Mouse (Mus musculus): ENCODE results near the gene Rapgef4. TPM values are rescaled to one million over a fixed set of nuclear protein-coding genes. Genes with fewer than 3 reads are reported as not detected.

The Rapgef4 gene
- polyA plus RNA-seq, 1 experiment from 2014 or later: 5.9 TPM

- Histone ChIP-seq H3K4me2 (no peak overlapping the region), H3K4me3 (no peak overlapping the region), H3K36me3 (ENCODE audit: poor library complexity, severe bottlenecking) (no peaks in the 10 kb centered on the region), H3K9me3 (replicated peaks) (no peaks in the 10 kb centered on the region), H3K4me1 (0 out of 2 replicates have a peak, but pooled peaks cover 4% of the 10 kb centered on the region), H3K27me3 (no peaks in the 10 kb centered on the region), H3K9ac (no peak overlapping the region), H3K27ac (no peak overlapping the region)
- ATAC-seq: no peak
- 48% methylated on average over 7 of the region's 7 CpGs for WGBS
These were observed 240.7 kb downstream of the Rapgef4 start for GRCm38 (mm10) chr2:72221706-72222105.

DNA sequence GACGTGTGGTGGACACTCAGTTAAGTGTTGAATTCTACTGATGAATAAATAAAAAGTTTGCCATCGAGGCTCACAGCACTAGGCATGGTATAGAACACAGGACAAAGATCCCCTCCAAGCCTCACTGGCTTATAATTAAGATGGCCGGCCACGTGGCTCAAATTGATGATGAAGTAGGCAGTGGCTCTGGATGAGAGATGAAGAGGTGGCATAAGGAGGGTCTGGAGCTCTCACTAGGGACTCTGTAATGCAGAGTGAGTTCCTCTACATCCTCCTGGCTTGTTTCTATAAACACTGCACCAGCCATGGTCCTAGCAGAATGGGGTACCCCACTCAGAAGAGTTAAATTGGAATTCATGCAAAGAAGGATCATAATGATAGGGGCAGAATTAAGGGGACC is 241.2 kb downstream of the Rapgef4 start:
- H3K4me2 ChIP-seq: no peak overlapping the region

GRCm38 (mm10) chr2:72222736-72223455 is 241.9 kb downstream of the Rapgef4 start:
- Histone ChIP-seq H3K9ac (no peak overlapping the region), H3K9me3 (replicated peaks) (no peaks in the 10 kb centered on the region), H3K4me1 (0 out of 2 replicates have a peak, but pooled peaks cover 4% of the 10 kb centered on the region), H3K27me3 (no peaks in the 10 kb centered on the region), H3K36me3 (ENCODE audit: poor library complexity, severe bottlenecking) (no peaks in the 10 kb centered on the region), H3K27ac (no peak overlapping the region), H3K4me2 (no peak overlapping the region), H3K4me3 (no peak overlapping the region)
- WGBS: 86% methylated on average over 16 of the region's 16 CpGs
- ATAC-seq: no peak

More for the DNA sequence above, 241.2 kb downstream of the Rapgef4 start:
- 86% methylated on average over 4 of the region's 4 CpGs for WGBS
- Histone ChIP-seq H3K9me3 (replicated peaks) (no peaks in the 10 kb centered on the region), H3K4me1 (0 out of 2 replicates have a peak, but pooled peaks cover 4% of the 10 kb centered on the region), H3K27ac (no peak overlapping the region), H3K4me3 (no peak overlapping the region), H3K27me3 (no peaks in the 10 kb centered on the region), H3K36me3 (ENCODE audit: poor library complexity, severe bottlenecking) (no peaks in the 10 kb centered on the region), H3K9ac (no peak overlapping the region)
- ATAC-seq: no peak

DNA sequence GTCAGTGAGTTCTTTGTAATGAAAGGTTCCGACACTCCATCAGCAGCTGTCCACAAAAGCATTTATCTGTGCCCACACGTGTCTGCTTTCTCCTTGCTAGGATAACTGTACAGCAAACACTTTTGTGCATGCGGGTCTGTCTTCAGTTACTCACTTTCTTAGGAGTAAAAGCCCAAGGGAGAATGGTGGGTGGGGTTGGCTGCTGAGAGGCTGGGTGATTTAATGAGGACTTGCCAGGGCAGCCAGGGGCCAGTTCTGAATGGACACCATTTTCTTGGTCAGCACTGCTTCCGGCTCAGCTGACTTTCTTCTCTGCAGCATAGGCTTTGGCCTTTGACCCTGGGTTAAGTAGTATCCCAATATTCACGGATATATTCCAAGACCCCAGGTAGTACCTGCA is 242.4 kb downstream of the Rapgef4 start:
- Histone ChIP-seq H3K4me1 (0 out of 2 replicates have a peak, but pooled peaks cover 4% of the 10 kb centered on the region), H3K9me3 (replicated peaks) (no peaks in the 10 kb centered on the region), H3K4me2 (no peak overlapping the region), H3K27ac (no peak overlapping the region), H3K9ac (no peak overlapping the region), H3K4me3 (no peak overlapping the region), H3K36me3 (ENCODE audit: poor library complexity, severe bottlenecking) (no peaks in the 10 kb centered on the region), H3K27me3 (no peaks in the 10 kb centered on the region)
- 53% methylated on average over 5 of the region's 5 CpGs for WGBS
- ATAC-seq: no peak

GRCm38 (mm10) chr2:72226006-72226405 is 245.0 kb downstream of the Rapgef4 start:
- H3K27me3 ChIP-seq: no peaks in the 10 kb centered on the region
- ATAC-seq: no peak
- no peak overlapping the region for H3K4me2 ChIP-seq
- WGBS: 93% methylated on average over 6 of the region's 6 CpGs
- H3K9ac ChIP-seq: no peak overlapping the region
- H3K9me3 ChIP-seq (replicated peaks): no peaks in the 10 kb centered on the region
- H3K4me1 ChIP-seq: 0 out of 2 replicates have a peak, but pooled peaks cover 4% of the 10 kb centered on the region
- no peaks in the 10 kb centered on the region for H3K36me3 ChIP-seq (ENCODE audit: poor library complexity, severe bottlenecking)
- no peak overlapping the region for H3K4me3 ChIP-seq
- no peak overlapping the region for H3K27ac ChIP-seq

DNA sequence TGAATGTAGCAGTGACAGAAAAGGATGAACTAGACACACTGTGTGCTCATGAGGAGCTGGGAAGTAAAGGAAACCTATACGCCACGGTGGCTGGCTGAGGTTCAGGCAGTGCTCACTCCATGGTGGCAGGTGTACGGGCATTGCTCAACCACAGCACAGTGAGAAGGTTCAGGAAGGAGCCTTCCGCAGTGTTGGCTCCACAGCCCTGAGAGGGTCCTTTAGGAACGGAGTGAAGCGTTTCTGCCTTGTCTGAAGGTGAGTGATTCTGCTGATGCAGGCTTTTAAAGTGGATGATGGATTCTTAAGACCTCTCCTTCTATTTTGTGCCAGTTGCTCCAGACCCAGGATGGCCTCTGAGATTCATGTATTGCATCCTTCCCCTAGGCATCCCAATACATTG is 246.4 kb downstream of the Rapgef4 start:
- Histone ChIP-seq H3K27ac (no peak overlapping the region), H3K4me1 (no peaks in the 10 kb centered on the region), H3K27me3 (no peaks in the 10 kb centered on the region), H3K36me3 (ENCODE audit: poor library complexity, severe bottlenecking) (no peaks in the 10 kb centered on the region), H3K9me3 (replicated peaks) (no peaks in the 10 kb centered on the region), H3K4me3 (no peak overlapping the region), H3K9ac (no peak overlapping the region), H3K4me2 (no peak overlapping the region)
- no peak for ATAC-seq
- 95% methylated on average over 6 of the region's 6 CpGs for WGBS

GRCm38 (mm10) chr2:72228881-72229280 is 247.8 kb downstream of the Rapgef4 start:
- Histone ChIP-seq H3K4me3 (no peak overlapping the region), H3K9ac (no peak overlapping the region), H3K9me3 (replicated peaks) (no peaks in the 10 kb centered on the region), H3K4me2 (no peak overlapping the region), H3K27ac (no peak overlapping the region), H3K27me3 (no peaks in the 10 kb centered on the region), H3K4me1 (no peaks in the 10 kb centered on the region), H3K36me3 (ENCODE audit: poor library complexity, severe bottlenecking) (no peaks in the 10 kb centered on the region)
- ATAC-seq: no peak
- 75% methylated on average over 14 of the region's 14 CpGs for WGBS

DNA sequence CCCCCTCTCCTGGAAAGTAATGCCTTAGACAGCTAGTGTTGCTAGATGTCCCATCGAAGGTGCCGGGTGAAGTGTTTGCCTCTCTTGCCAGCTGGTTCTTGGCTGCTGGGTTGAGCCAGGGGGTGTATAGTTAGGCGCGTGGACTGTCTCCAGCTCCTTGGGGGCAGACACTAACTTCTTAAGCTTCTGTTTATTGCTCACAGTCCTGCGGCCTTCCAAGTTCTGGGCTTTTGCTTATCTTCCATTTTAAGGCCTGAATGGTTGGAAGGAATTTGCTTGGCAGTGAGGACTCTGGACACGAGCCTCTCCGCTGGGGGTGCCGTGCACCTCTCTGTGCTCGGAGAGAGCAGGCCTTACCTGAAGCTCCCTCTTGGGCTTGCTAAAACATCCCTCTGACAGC is 249.5 kb downstream of the Rapgef4 start:
- Histone ChIP-seq H3K4me2 (no peak overlapping the region), H3K36me3 (ENCODE audit: poor library complexity, severe bottlenecking) (no peaks in the 10 kb centered on the region), H3K9ac (no peak overlapping the region), H3K27me3 (no peaks in the 10 kb centered on the region), H3K4me1 (peaks cover 5% of the 10 kb centered on the region), H3K4me3 (no peak overlapping the region), H3K27ac (no peak overlapping the region), H3K9me3 (replicated peaks) (no peaks in the 10 kb centered on the region)
- WGBS: 87% methylated on average over 9 of the region's 9 CpGs
- no peak for ATAC-seq

GRCm38 (mm10) chr2:72234085-72234484 is 253.0 kb downstream of the Rapgef4 start:
- H3K4me3 ChIP-seq: no peak overlapping the region
- no peaks in the 10 kb centered on the region for H3K36me3 ChIP-seq (ENCODE audit: poor library complexity, severe bottlenecking)
- H3K4me2 ChIP-seq: no peak overlapping the region
- H3K27me3 ChIP-seq: no peaks in the 10 kb centered on the region
- no peak overlapping the region for H3K9ac ChIP-seq
- H3K4me1 ChIP-seq: peaks cover 10% of the 10 kb centered on the region
- ATAC-seq: no peak
- no peaks in the 10 kb centered on the region for H3K9me3 ChIP-seq (replicated peaks)
- 91% methylated on average over 11 of the region's 11 CpGs for WGBS
- no peak overlapping the region for H3K27ac ChIP-seq

- H3K27me3 ChIP-seq: no peaks in the 10 kb centered on the region
- H3K4me2 ChIP-seq: peak overlapping the region; percentile 19; the same call in 1 of the 2 replicates
- H3K9ac ChIP-seq: peak overlapping the region; percentile 48; the same call in 1 of the 2 replicates
- H3K4me3 ChIP-seq: no peak overlapping the region
- peak; percentile 71; the same call in 1 of the 2 replicates for ATAC-seq
- no peaks in the 10 kb centered on the region for H3K36me3 ChIP-seq (ENCODE audit: poor library complexity, severe bottlenecking)
- no peaks in the 10 kb centered on the region for H3K9me3 ChIP-seq (replicated peaks)
- under 1% methylated on average over 3 of the region's 3 CpGs for WGBS
- peaks cover 10% of the 10 kb centered on the region for H3K4me1 ChIP-seq
- peak overlapping the region; percentile 66 for H3K27ac ChIP-seq
These were observed 253.9 kb downstream of the Rapgef4 start for GRCm38 (mm10) chr2:72234943-72235342.

GRCm38 (mm10) chr2:72235361-72235901 is 254.4 kb downstream of the Rapgef4 start:
- ATAC-seq: peak; percentile 38; the same call in 1 of the 2 replicates
- Histone ChIP-seq H3K9ac (peak overlapping the region; percentile 48), H3K4me2 (peak overlapping the region; percentile 19), H3K27ac (peak overlapping the region; percentile 66), H3K4me1 (peaks cover 10% of the 10 kb centered on the region), H3K27me3 (no peaks in the 10 kb centered on the region), H3K9me3 (replicated peaks) (no peaks in the 10 kb centered on the region), H3K4me3 (no peak overlapping the region), H3K36me3 (ENCODE audit: poor library complexity, severe bottlenecking) (no peaks in the 10 kb centered on the region)
- 34% methylated on average over 12 of the region's 12 CpGs for WGBS

DNA sequence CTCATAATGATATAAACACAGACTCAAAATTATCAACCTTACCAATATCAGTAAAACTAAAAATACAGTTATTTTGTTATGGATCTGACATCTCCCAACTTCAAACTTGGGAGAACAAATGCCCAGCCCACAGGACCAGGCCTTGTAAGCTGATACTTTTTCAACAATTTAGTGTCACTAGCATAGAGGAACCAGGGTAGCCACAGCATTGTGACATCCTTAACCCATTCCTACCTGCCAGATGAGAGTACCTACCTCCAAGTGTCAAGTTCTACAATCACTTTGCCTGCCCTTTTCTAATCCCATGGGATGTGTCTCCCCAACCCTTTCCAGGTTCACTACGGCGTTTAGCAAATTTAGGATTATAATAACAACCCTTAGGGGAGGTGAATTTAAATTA is 257.4 kb downstream of the Rapgef4 start:
- Histone ChIP-seq H3K9ac (no peak overlapping the region), H3K27me3 (peaks cover 5% of the 10 kb centered on the region), H3K9me3 (replicated peaks) (no peaks in the 10 kb centered on the region), H3K4me3 (no peak overlapping the region), H3K4me1 (peaks cover 25% of the 10 kb centered on the region), H3K27ac (no peak overlapping the region), H3K36me3 (ENCODE audit: poor library complexity, severe bottlenecking) (no peaks in the 10 kb centered on the region), H3K4me2 (no peak overlapping the region)
- ATAC-seq: no peak
- WGBS: 88% methylated on average over 2 of the region's 2 CpGs

All from forebrain, embryonic 13.5 days (tissue).